In the genomic region with DNA sequence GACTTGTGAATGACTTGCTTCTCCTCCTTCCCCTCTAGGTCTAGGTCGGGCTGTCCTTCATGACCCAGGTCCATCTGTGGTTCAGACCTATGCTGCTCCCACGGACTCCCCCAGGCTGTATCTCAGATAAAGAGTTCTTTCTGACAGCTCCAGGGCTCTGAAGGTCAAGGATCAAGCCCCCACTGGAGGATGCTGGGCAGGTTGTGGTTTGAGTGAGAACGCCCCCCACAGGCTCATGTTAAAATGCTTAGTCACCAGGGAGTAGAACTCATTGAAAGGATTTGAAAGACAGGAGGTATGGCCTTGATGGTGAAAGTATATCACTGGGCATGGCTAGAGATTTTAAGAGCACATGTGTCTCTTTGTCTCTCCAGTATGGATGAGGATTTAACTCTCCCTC, we compare ENCODE assay signal across 1 mouse cellular context.
TF ChIP-seq lines count a peak whose summit lies in the region.

No protein-coding gene starts in this region.

TF ChIP-seq in ES-E14, 5 proteins besides CTCF, POLR2A, EP300 and RAD21:
- TF ChIP-seq MAFK (IDR thresholded peaks at IDR 0.05; ENCODE audit: insufficient read depth, low read depth, low read length) = peak; percentile 32; the same call in 1 of the 2 replicates
- TF ChIP-seq ZNF384 (IDR thresholded peaks at IDR 0.05; ENCODE audit: low read depth, low read length) = no peak
